Mouse (Mus musculus): ENCODE results near the gene Adamts1. TPM values are rescaled to one million over a fixed set of nuclear protein-coding genes. Genes with fewer than 3 reads are reported as not detected.

The Adamts1 gene
- polyA plus RNA-seq, 1 experiment: 5.7 TPM

DNA sequence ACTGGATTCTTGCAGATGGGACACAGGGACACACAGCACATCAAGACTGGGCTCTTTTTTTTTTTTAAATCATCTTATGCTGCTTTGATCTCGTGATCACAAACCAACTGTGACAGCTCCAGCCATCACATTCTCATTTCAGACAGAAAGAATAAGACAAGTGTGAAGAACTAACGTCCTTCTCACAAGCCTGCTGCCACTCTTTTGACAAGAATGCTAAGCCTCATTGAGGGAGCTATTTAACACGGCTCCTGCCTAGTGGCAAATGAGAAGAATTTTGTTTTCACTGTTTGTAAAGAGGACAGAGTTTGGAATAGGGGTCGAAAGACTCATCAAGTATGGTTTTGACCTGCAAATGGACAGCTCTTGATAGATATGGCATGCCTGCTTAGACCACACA, 35.6 kb downstream of the Adamts1 start:
- Histone ChIP-seq H3K4me1 (ENCODE audit: control insufficient read depth, insufficient read depth, insufficient read length) (no peaks in the 10 kb centered on the region), H3K4me3 (ENCODE audit: extremely low read depth, insufficient read depth, insufficient read length) (no peak overlapping the region), H3K27ac (ENCODE audit: insufficient read depth, low read length) (no peak overlapping the region), H3K27me3 (ENCODE audit: control insufficient read depth, insufficient read depth, low read length) (no peaks in the 10 kb centered on the region), H3K36me3 (ENCODE audit: control insufficient read depth, insufficient read depth, low read length) (no peaks in the 10 kb centered on the region)
- TF ChIP-seq POLR2A (IDR thresholded peaks at IDR 0.05; ENCODE audit: low read depth, low read length): no peak
- 71% methylated on average over 4 of the region's 4 CpGs for WGBS
- DNase-seq (ENCODE audit: low read depth in 1 of 2, low spot score in 2 of 2): no peak

GRCm38 (mm10) chr16:85765697-85766096, 37.2 kb downstream of the Adamts1 start:
- TF ChIP-seq POLR2A (IDR thresholded peaks at IDR 0.05; ENCODE audit: low read depth, low read length) (no peak), CTCF (IDR thresholded peaks at IDR 0.05; ENCODE audit: extremely low read depth, insufficient read depth, insufficient read length, insufficient replicate concordance) (no peak)
- Histone ChIP-seq H3K27me3 (ENCODE audit: control insufficient read depth, insufficient read depth, low read length) (no peaks in the 10 kb centered on the region), H3K36me3 (ENCODE audit: control insufficient read depth, insufficient read depth, low read length) (no peaks in the 10 kb centered on the region), H3K4me3 (ENCODE audit: extremely low read depth, insufficient read depth, insufficient read length) (no peak overlapping the region), H3K4me1 (ENCODE audit: control insufficient read depth, insufficient read depth, insufficient read length) (no peaks in the 10 kb centered on the region), H3K27ac (ENCODE audit: insufficient read depth, low read length) (no peak overlapping the region)
- DNase-seq (ENCODE audit: low read depth in 1 of 2, low spot score in 2 of 2): no peak
- 85% methylated on average over 8 of the region's 8 CpGs for WGBS

- WGBS: 87% methylated on average over 6 of the region's 6 CpGs
- TF ChIP-seq POLR2A (IDR thresholded peaks at IDR 0.05; ENCODE audit: low read depth, low read length) (no peak), CTCF (IDR thresholded peaks at IDR 0.05; ENCODE audit: extremely low read depth, insufficient read depth, insufficient read length, insufficient replicate concordance) (no peak)
- Histone ChIP-seq H3K27me3 (ENCODE audit: control insufficient read depth, insufficient read depth, low read length) (no peaks in the 10 kb centered on the region), H3K4me3 (ENCODE audit: extremely low read depth, insufficient read depth, insufficient read length) (no peak overlapping the region), H3K27ac (ENCODE audit: insufficient read depth, low read length) (no peak overlapping the region), H3K4me1 (ENCODE audit: control insufficient read depth, insufficient read depth, insufficient read length) (no peaks in the 10 kb centered on the region), H3K36me3 (ENCODE audit: control insufficient read depth, insufficient read depth, low read length) (no peaks in the 10 kb centered on the region)
- DNase-seq (ENCODE audit: low read depth in 1 of 2, low spot score in 2 of 2): no peak
These were observed 37.7 kb downstream of the Adamts1 start for GRCm38 (mm10) chr16:85765167-85765566.

GRCm38 (mm10) chr16:85762052-85762665, 40.8 kb downstream of the Adamts1 start:
- Histone ChIP-seq H3K4me1 (ENCODE audit: control insufficient read depth, insufficient read depth, insufficient read length) (no peaks in the 10 kb centered on the region), H3K4me3 (ENCODE audit: extremely low read depth, insufficient read depth, insufficient read length) (no peak overlapping the region), H3K27ac (ENCODE audit: insufficient read depth, low read length) (no peak overlapping the region), H3K27me3 (ENCODE audit: control insufficient read depth, insufficient read depth, low read length) (no peaks in the 10 kb centered on the region), H3K36me3 (ENCODE audit: control insufficient read depth, insufficient read depth, low read length) (no peaks in the 10 kb centered on the region)
- 84% methylated on average over 10 of the region's 10 CpGs for WGBS
- no peak for DNase-seq (ENCODE audit: low read depth in 1 of 2, low spot score in 2 of 2)
- no peak for TF ChIP-seq POLR2A (IDR thresholded peaks at IDR 0.05; ENCODE audit: low read depth, low read length)
- TF ChIP-seq CTCF (IDR thresholded peaks at IDR 0.05; ENCODE audit: extremely low read depth, insufficient read depth, insufficient read length, insufficient replicate concordance): no peak

- TF ChIP-seq POLR2A (IDR thresholded peaks at IDR 0.05; ENCODE audit: low read depth, low read length) (no peak), CTCF (IDR thresholded peaks at IDR 0.05; ENCODE audit: extremely low read depth, insufficient read depth, insufficient read length, insufficient replicate concordance) (no peak)
- Histone ChIP-seq H3K4me3 (ENCODE audit: extremely low read depth, insufficient read depth, insufficient read length) (no peak overlapping the region), H3K4me1 (ENCODE audit: control insufficient read depth, insufficient read depth, insufficient read length) (no peaks in the 10 kb centered on the region), H3K27ac (ENCODE audit: insufficient read depth, low read length) (no peak overlapping the region), H3K36me3 (ENCODE audit: control insufficient read depth, insufficient read depth, low read length) (no peaks in the 10 kb centered on the region), H3K27me3 (ENCODE audit: control insufficient read depth, insufficient read depth, low read length) (no peaks in the 10 kb centered on the region)
- 62% methylated on average over 7 of the region's 7 CpGs for WGBS
- no peak for DNase-seq (ENCODE audit: low read depth in 1 of 2, low spot score in 2 of 2)
These were observed 41.8 kb downstream of the Adamts1 start for GRCm38 (mm10) chr16:85760961-85761580.

GRCm38 (mm10) chr16:85756101-85756819, 46.7 kb downstream of the Adamts1 start:
- TF ChIP-seq POLR2A (IDR thresholded peaks at IDR 0.05; ENCODE audit: low read depth, low read length): no peak
- TF ChIP-seq CTCF (IDR thresholded peaks at IDR 0.05; ENCODE audit: extremely low read depth, insufficient read depth, insufficient read length, insufficient replicate concordance): no peak
- Histone ChIP-seq H3K4me3 (ENCODE audit: extremely low read depth, insufficient read depth, insufficient read length) (no peak overlapping the region), H3K36me3 (ENCODE audit: control insufficient read depth, insufficient read depth, low read length) (no peaks in the 10 kb centered on the region), H3K27ac (ENCODE audit: insufficient read depth, low read length) (no peak overlapping the region), H3K4me1 (ENCODE audit: control insufficient read depth, insufficient read depth, insufficient read length) (no peaks in the 10 kb centered on the region), H3K27me3 (ENCODE audit: control insufficient read depth, insufficient read depth, low read length) (no peaks in the 10 kb centered on the region)
- 71% methylated on average over 14 of the region's 14 CpGs for WGBS
- DNase-seq (ENCODE audit: low read depth in 1 of 2, low spot score in 2 of 2): no peak

- Histone ChIP-seq H3K4me3 (ENCODE audit: extremely low read depth, insufficient read depth, insufficient read length) (no peak overlapping the region), H3K36me3 (ENCODE audit: control insufficient read depth, insufficient read depth, low read length) (no peaks in the 10 kb centered on the region), H3K27me3 (ENCODE audit: control insufficient read depth, insufficient read depth, low read length) (no peaks in the 10 kb centered on the region), H3K4me1 (ENCODE audit: control insufficient read depth, insufficient read depth, insufficient read length) (no peaks in the 10 kb centered on the region), H3K27ac (ENCODE audit: insufficient read depth, low read length) (no peak overlapping the region)
- DNase-seq (ENCODE audit: low read depth in 1 of 2, low spot score in 2 of 2): no peak
- TF ChIP-seq CTCF (IDR thresholded peaks at IDR 0.05; ENCODE audit: extremely low read depth, insufficient read depth, insufficient read length, insufficient replicate concordance) (no peak), POLR2A (IDR thresholded peaks at IDR 0.05; ENCODE audit: low read depth, low read length) (no peak)
- WGBS: 86% methylated on average over 6 of the region's 6 CpGs
These were observed 53.6 kb downstream of the Adamts1 start for GRCm38 (mm10) chr16:85749335-85749734.

Data from spleen, adult 2 months (tissue).